Mouse (Mus musculus): ENCODE measurements around the gene Gm20388. TPM values are rescaled to one million over a fixed set of nuclear protein-coding genes. Genes with fewer than 3 reads are reported as not detected.

Gm20388 gene
- total RNA-seq, 2 experiments from 2014 or later: 4.0 TPM; not detected in 1

DNA sequence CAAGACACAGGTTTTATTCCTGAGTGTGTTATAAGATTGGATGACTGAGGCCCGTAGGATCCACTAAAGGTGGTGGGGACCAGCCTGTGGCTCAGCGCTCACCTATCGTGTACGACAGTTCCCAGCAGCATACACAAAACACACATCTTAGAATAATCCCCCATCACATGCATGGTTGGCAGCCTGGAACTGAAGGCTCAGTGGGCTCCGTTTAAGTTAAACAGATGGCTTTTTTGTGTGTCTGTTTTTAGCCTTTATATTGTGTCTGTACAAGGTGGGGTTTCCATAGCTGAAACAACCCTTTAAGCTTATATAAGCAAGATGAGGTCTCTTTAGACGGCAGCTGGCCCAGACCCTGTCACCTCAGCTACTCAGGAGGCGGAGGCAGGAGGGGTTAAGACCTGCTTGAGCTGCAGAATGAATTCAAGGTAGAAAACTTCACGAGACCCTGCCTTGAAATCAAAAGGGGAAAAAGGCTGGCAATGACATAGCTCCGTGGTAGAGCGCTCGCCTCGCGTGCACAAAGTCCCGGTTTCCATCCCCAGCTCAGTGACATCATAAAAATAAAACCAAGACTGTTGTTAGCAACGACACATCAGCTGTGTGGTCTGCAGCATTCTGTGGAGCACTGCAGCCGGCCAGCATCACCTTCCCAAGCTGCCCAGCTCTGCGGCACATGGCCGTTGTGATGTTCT, 835.5 kb downstream of the Gm20388 start:
- DNase-seq: no peak

DNA sequence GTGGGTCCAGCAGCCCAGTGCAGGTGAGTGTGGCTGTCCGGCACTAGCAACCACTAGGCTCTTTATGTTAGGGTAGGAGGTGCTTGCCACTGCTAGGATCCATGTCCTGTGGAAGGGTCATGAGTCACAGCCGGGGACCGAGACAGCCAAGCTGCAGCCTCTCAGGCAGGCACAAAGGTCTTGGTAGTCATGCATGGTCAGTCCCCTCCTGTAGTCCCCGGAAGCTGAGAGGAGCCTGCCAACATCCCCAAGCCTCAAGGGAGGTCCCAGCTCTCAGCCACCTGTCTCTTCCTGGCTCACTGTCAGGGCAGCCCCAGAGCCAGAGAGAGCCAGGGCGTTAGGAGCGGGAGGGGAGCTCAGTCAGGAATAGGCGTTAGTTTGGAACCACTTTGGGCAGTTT, 836.6 kb downstream of the Gm20388 start:
- DNase-seq: no peak

DNA sequence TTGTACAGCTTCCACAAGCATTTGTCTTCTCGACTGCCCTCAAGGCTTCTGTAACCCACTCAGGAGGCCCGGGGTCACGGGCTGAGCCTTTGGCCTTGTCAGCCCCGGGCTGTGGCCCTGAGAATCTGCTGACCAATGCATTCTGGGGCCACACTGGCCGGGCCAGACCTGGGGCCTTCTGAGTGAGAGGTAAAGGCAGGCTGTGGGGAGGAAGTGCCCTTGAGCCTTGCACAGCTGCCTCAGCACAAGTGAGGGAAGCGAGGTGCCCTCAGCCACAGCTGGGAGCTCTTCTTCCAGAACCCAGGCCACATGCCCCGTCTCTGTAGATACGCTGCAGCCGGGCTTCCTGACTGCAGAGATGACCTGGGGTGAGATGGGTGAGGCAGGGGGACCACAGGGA, 840.0 kb downstream of the Gm20388 start:
- DNase-seq: no peak

DNA sequence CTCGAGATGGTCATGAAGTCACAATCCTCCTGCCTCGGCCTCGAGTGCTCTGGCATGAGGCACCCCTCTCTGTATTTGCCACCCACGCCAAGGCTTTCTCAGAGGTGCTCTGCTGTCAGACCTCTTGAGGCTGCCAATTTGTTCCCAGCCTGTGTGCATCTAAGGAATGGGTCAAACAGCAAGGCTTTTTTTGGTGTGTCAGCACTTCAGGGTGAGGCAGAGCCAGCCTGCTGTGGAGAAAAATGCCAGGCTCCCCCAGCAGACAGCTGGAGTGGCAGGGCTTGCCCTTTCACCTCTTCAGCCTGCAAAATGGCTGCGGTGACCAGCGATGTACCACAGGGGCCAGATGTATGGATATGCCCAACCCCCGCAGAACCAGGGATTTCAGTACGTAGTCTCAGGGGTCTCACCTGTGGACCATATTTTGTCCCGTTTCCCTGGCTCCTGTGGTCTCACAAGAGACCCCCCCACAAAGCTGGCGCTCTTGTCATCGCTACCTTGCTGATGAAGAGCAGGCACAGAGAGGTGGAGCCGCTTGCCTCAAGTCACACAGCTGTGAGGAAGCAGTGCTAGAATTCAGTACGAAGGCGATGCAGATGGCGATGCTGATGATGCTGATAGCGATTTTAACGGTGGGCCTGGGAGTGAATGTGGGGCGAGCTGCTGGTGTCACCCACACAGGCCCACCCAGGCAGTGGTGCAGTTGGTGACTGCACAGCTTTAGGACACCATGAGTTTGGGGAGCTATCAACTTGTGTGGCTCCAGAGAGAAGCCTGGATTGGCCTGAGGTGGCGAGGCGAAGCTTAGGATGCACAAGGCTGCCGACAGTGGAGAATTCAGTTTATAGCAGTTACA, 840.8 kb downstream of the Gm20388 start:
- no peak for DNase-seq

DNA sequence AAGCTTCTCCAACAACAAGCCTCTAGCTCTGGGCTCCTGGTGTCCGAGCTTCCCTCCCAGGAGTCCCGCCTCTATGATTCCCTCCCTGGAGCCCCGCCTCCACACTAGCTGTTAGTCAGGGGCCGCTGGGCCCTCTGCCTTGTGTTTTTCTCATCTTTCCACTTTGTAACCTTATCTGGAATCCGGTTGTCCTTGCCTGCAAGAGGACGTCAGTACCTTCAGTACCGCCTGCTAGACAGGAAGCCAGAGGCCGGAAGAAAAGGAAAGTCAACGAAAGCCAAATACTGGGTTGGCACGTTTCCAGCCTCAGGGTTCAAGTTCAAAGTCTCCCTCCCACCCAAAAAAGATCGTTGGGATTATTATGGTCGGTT, 841.4 kb downstream of the Gm20388 start:
- peak; percentile 79 to 88 for DNase-seq

DNA sequence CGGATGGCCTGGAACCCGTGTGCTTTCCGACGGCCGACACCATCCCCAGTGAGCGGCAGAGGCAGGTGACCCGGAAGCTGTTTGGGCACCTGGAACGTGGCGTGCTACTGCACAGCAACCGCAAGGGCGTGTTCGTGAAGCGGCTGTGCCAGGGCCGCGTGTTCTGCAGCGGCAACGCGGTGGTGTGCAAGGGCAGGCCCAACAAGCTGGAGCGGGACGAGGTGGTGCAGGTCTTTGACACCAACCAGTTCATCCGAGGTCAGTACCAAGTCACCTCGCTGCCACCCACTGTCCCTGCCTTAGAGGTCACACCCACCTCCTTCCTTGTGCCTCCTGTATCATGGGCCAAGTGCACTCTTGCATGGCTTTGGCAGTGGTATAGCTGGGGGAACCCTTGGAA, 842.8 kb downstream of the Gm20388 start:
- no peak for DNase-seq

DNA sequence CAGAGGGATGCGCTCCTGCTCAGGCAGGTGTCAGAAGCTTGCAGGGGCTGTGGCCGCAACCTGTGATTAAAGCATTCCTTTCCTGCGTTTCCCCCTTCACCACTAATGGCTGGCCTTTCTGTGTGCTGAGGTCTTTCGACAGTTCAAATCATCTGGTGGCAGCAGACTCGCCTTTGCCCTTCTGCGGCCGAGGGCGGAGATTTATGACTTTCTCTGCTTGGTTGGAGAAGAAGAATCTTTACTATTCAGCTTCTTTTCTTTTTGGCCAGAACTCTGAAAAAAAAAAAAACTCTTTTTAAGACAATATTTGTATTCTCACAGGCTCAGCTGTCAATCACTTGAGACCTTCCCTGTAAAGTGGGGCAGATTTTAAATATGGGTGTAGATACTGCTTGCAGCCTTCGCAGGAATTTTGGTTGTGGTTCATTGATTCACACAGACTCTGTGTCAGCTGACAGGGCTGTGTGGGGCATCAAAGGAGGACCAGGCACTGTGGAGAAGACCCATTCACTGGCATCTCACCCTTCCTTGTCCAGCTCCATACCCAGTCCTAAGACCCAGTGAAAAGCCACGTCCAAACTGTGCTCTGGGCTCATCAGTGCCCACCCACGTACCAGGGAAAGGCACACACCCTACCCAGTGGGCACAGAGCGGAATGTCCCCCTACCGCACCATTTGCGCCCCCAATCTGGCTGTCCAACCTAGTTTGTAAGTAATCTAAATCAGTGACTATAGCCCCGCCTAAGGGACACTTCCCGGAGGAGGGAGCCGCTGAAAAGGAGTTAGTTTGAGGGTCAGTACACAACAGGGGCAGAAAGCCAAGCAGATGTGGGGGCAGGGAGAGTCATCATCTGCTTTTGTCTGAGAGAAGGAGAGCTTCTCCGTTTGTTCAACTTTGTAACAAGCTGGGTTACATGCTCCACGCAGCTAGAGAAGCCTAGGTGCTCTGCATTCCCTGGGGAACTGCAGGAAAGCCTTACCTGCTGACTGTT, 845.0 kb downstream of the Gm20388 start:
- DNase-seq: no peak

DNA sequence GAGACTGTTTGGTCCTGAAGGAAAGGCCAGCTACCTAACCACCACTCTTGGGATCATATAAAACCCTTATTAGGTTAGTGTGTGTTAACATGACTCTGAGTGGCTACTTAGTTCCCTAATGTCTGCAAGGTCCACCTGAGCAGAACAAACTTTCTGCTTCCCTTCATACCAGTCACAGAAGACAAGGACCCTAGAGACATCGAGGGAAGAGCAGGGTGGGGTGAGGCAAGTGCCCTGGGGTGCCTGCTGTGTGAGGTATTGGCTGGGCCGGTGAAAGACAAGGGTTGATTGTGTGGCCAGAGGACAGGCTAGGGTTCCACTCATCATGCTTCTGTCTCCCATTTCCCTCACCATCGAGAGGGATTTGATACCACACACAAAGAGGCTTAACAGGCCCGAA, 847.4 kb downstream of the Gm20388 start:
- no peak for DNase-seq

DNA sequence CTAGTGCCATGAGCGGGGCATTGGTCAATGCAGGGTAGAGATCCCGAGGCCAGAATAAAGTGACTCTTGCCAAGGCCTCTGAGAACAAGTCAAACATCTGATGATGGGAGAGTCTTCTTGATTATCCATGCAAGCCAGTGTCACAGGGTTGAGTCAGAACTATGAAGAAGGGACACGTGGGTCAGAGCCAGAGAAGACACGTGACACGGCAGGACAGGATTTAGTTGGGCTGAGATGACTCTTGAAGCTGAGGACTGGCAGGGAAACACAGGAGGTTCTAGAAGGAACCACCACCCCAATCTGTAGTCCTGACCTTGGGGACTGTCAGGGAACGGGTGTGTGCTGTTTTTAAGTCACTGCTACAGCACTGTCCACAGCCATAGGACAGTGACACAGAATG, 849.2 kb downstream of the Gm20388 start:
- DNase-seq: no peak

DNA sequence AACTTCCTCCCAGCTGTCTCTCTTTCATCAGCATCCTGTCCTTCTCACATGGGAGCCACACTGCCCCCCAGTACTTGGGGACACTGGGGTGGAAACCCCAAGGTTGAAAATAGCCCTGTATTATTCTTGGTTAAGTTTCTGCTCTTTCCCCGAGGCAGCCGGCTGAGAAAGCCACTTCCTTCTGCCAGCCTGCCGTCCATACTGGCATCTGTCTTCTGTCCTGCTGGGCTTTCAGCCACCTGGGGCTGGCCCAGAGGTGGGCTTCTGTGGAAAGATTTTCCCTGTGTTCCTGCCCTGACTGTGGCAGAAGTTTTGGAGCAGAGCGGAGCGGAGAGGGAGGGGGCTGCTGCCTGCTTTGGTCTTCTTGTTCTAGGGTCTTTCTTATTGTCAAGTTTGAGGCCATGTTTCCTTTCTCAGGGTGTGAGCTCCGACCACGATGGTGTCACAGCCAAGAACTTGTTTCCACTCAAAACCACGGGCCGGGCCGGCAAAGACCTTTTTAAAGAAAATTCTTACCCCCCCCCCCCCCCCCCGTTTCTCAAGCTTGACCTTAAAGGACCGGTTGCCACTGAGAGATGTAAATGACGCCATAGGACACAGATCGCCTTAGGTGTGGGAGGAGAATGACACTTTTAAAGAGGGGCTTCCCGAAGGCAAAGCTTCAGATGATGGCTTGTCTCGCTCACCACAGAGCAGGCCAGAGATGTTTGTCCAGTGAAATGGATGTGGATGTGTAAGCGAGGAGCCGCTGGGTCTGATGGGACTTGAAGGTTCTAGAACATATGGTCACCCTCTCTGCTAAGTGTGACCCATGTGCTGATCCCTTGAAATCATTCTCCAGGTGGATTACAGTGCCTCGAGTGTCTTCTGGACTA, 849.9 kb downstream of the Gm20388 start:
- DNase-seq: no peak

DNA sequence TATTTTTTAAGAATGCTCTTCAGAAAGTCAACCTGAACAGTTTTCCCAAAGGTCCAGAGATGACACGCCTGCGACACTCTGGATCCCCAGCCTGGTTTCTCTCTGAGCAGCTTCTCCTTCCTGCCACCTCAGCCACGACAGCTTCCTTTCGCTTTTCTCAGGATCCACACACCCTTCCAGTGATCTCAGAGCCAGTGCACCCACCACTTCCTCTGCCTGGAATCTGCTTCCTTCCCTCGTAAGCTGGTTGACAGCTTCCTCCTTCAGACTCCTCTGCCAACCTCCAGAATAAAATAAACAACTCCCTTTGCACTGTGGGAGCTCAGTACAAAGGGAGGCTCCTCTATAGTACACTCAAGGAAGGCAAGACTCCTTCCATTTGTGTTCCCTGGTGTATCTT, 852.6 kb downstream of the Gm20388 start:
- peak in 1 of 2 experiments; percentile 64 for DNase-seq

DNA sequence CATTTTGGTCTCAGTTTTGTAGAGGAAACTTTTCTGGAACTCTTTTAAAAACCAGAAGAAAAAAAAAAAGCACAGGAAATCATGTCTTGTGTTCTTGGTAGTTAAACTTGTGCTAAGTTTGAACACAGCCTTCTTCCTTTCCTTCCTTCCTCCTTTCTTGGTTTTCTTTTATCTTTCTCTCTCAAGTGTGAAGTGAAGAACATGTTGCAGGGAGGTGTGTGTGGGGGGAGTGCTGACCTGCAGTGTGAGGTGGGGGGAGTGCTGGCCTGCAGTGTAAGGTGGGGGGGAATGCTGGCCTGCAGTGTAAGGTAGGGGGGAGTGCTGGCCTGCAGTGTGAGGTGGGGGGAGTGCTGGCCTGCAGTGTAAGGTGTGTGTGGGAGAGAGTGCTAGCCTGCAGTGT, 854.0 kb downstream of the Gm20388 start:
- no peak for DNase-seq

DNA sequence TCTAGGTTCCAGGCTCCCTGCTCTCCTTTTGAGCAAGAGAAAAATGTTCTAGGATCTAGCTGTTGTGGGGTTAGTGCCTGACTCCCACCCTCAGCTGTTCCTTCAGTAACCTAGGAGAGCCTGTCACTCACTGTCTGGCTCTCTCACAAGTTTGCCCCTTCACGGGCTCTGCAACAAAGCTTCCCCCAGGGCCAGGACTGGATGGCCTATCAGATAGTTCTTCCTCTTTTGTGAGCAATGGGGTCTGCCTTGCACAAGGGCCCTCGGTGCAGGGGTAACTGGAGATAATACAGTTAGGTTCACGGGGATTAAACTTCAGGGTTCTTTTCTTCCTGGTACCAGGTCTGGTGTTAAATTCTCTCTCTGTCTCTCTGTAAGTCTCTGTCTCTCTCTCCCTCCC, 856.0 kb downstream of the Gm20388 start:
- DNase-seq: no peak

DNA sequence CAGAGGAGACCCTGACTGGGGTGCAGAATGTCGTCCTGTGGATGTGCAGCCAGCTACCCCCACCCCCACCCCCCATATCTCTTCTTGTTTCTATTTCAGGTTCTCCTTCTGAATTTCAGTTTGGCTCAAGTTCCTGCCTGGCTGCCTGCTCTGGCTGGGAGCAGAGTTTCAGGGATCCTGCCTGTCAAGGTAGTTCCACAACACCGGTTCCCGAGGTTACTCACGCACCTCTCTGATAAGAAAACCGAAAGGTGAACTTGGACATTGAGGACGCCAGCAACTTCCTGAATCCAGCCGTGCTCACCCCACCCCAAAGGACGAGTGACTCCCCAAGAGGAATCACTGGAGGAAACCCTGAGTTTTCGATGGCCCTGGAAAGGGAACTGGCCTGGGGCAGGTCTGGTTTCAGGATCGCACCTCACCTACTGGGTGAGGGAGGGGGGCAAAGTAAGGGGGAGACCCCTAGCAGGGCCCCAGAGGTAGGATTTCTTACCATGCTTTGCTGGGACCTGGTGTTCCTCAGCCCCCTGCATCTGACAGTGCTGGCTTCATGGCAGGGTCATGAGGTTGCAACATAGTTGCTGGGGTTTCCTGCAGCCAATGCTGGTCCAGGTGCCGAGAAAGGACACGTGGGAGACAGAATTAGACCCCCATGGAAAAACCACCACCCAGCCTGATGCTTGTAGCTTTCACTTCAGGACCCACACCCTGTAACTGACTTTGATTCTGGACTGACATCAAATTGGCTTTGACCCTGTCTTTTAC, 858.0 kb downstream of the Gm20388 start:
- DNase-seq: peak; percentile 34 to 39

DNA sequence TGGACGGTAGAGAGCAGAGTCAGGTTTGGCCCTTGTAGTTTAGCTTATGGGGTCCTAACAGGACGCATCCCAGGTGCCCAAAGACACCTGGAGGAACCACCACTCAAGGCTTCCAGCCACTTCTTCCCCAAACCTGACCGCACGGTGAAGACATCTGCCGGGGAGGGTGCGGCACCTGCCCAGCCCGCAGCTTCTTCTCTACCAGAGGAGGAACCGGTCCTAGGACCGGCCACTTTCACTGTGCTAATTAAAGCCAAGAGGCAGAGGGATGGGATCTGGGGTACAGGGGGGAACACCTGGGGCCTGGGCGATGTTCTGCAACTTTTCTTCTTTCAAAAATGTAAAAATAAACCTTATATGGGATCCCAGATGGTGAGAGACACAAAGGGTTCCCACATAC, 866.5 kb downstream of the Gm20388 start:
- no peak for DNase-seq

DNA sequence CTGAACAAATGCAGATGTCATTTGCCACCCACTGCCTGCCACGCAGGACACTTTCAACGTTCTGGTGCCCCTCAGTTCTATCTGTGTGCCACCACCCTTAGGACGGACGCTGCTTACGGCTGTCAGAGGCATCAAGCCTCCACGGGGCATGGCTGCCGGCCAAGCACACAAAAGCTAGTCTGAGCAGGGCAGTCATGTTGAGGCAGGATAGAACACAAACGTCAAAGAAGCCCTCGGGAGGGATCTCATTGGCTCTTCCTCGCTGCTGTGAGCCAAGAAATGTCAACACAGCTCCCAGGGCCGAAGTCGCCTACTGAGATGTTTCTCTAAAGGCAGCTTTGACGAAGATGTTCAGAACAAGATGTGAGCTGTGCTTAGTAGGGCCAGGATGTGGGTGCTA, 867.1 kb downstream of the Gm20388 start:
- DNase-seq: no peak

DNA sequence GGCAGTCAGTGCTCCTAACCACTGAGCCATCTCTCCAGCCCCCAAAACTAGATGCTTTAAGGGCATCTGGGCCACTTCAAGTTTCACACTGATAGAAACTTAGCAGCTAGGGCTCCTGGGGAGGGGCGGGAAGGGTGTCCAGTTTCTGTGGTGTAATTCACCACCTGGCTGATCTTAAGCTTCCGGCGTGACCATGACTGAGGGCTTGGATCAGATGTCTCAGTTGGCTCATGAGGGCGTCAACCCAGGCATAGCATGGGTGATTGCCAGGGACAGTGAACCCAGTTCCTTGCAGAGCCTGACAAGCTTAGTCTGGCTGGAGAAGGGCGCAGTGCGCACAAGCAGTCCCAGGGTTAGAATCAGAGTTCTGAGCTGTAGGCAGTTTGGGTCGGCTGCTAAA, 868.5 kb downstream of the Gm20388 start:
- no peak for DNase-seq

DNA sequence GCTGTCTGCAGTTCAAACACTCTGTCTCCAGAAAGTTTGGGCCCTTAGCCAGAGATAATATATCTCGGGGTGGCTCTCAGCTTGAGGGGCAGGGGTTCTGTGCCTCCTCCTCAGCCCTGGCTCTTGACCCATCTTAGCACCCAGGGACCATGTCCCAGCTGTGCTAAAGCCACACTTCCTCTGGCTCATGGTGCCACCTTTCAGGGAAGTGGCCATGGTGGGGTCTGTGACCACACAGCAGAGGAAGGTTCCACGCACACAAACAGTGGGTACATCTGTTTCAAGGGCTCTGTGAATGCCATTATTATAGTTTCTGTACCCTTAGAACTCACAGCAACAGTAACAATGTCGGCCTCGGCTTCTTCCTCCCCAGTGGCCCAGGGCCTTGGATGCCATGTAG, 873.1 kb downstream of the Gm20388 start:
- no peak for DNase-seq

DNA sequence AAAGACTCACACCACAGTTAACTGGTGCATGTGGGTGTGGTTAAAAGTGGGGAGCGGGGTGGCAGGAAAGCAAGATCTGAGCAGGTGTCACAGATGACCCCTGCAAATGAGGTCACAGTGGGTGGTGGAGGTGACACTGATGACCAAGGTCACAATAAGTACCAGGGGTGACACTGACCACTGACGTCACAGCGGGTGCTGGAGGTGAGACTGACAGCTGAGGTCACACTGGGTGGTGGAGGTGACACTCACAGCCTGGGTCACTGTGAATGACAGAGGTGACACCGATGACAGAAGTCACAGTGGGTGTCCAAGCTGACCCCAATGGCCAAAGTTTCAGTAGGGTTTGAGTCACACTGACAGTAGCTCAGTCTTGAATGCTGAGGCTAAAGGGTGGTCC, 876.1 kb downstream of the Gm20388 start:
- no peak for DNase-seq

DNA sequence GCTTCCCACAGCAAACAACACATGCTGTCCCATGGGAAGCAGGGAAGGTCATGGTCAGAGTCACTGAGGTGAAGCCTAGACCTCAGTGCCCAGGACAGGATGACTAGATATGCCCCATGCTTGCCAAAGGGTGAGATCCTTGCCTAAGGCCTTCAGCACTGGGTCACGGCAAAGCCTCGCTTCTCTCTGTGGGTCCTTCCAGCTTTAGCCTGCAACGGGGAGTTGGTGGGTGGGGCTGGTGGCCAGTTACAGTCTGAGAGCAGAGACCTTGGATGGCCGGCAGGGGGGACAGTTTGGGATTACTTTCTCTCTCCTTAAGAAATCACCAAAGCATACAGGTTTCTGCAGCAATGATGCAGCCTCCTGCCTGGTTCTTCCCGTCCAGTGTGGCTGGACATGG, 877.0 kb downstream of the Gm20388 start:
- DNase-seq: no peak

DNA sequence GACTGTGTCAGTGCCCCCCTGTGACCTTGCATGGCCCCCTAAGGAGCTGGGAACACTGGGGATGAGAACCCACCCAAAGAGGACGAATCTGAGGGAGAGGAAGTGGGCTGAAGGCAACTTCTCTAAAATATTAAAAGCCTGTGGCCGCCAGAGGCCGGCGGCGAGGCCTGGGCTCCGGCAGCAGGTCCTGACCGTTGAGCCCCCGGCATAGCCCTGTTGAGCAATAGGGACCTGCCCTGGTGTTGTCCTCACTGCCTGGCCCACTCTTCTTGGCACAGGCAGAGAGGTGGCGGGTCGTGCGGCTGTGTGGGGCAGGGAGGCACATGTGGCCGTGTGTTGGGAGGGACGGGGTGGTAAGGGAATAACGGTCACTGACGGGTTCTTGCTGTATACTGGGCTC, 882.1 kb downstream of the Gm20388 start:
- no peak for DNase-seq
